In genomic region chr9:59948691-59949250, GRCm38 (mm10) we compare ENCODE assay signal across 22 mouse cellular contexts. TPM values are rescaled to one million over a fixed set of nuclear protein-coding genes. Genes with fewer than 3 reads are reported as not detected.
"Had no signal": no experiment of that assay in that cellular context is flagged by ENCODE, and none has a peak within 500 bp of the region (broad histone marks: within the 10 kb centered on the region; RNA-seq: fewer than 3 reads in every experiment).

No protein-coding gene starts in this region.

- H3K36me3 ChIP-seq: kidney, embryonic 15.5 days; liver, embryonic 15.5 days; midbrain, embryonic 15.5 days; neural tube, embryonic 13.5 days; stomach, embryonic 15.5 days had no signal

- H3K27ac ChIP-seq: kidney, embryonic 15.5 days; liver, embryonic 15.5 days; midbrain, embryonic 15.5 days; neural tube, embryonic 13.5 days; stomach, embryonic 15.5 days had no signal

- H3K4me1 ChIP-seq: liver, embryonic 15.5 days; midbrain, embryonic 15.5 days; neural tube, embryonic 13.5 days had no signal

- H3K4me3 ChIP-seq: kidney, embryonic 15.5 days; liver, embryonic 15.5 days; midbrain, embryonic 15.5 days; neural tube, embryonic 13.5 days; stomach, embryonic 15.5 days had no signal

- H3K27me3 ChIP-seq: kidney, embryonic 15.5 days; midbrain, embryonic 15.5 days; neural tube, embryonic 13.5 days; stomach, embryonic 15.5 days had no signal

- H3K4me2 ChIP-seq: kidney, embryonic 15.5 days; liver, embryonic 11.5 days; liver, embryonic 15.5 days; midbrain, embryonic 11.5 days; midbrain, embryonic 15.5 days; neural tube, embryonic 13.5 days; stomach, embryonic 15.5 days had no signal

- DNase-seq: kidney, adult 2 months; layer of hippocampus, adult 9-11 months; layer of hippocampus, postnatal 36 days; lung, adult 2 months; lung, postnatal 4 days; retina, postnatal 1 day; right cerebral cortex, postnatal 4 days had no signal

- H3K9me3 ChIP-seq: kidney, embryonic 15.5 days; liver, embryonic 15.5 days; midbrain, embryonic 15.5 days; neural tube, embryonic 13.5 days; stomach, embryonic 15.5 days had no signal

- ATAC-seq: lung, postnatal 0 days; midbrain, embryonic 15.5 days had no signal

- H3K9ac ChIP-seq: kidney, embryonic 15.5 days; liver, embryonic 15.5 days; midbrain, embryonic 15.5 days; neural tube, embryonic 13.5 days; stomach, embryonic 15.5 days had no signal

RNA-seq across cellular contexts. Expression of gene Nr2e3, which starts 11.7 kb away (rescaled TPM):
- total RNA-seq: layer of hippocampus, adult 18-20 months; layer of hippocampus, postnatal 36 days; left cerebral cortex, adult 8-10 months; left cerebral cortex, postnatal 36 days; megakaryocyte, adult 5-6 weeks; monocyte, adult 5-6 weeks had no signal
- polyA plus RNA-seq: kidney, embryonic 15.5 days; liver, embryonic 15.5 days; lung, adult 2 months; lung, postnatal 0 days; midbrain, embryonic 11.5 days; midbrain, embryonic 15.5 days; spleen, adult 2 months; testis, adult 2 months had no signal
